Mouse (Mus musculus) bone marrow, adult 2 months (tissue): ENCODE data around the gene Wwc2.

Source experiments
- CTCF ChIP-seq: fragments of 200-500 bp; IDR thresholded peaks from 2 replicates; pipeline ENCODE4 v1.5.1; 2011; ENCODE audit warnings: low read length, control low read depth; ENCODE audit not compliant: control insufficient read depth, insufficient read depth
- POLR2A ChIP-seq: fragments of 200-500 bp; IDR thresholded peaks from 2 replicates; pipeline ENCODE4 v1.6.1; 2011; ENCODE audit warnings: low read depth, mild to moderate bottlenecking, control low read depth, low read length, borderline replicate concordance; ENCODE audit not compliant: control insufficient read depth

GRCm38 (mm10) chr8:47974138-47974962, 16.4 kb downstream of the Wwc2 start:
- TF ChIP-seq CTCF (no peak), POLR2A (no peak)
